Mouse (Mus musculus): ENCODE data around the gene Hcst. TPM values are rescaled to one million over a fixed set of nuclear protein-coding genes. Genes with fewer than 3 reads are reported as not detected.

Hcst gene
- polyA plus RNA-seq, 1 experiment from 2014 or later = not detected

- Histone ChIP-seq H3K4me1 (peaks cover 24% of the 10 kb centered on the region), H3K27ac (replicated peaks) (peak overlapping the region; percentile 69; the same call in 1 of the 2 replicates), H3K9me3 (replicated peaks) (peaks cover 4% of the 10 kb centered on the region), H3K4me3 (peak overlapping the region; percentile 63), H3K36me3 (peaks cover 21% of the 10 kb centered on the region), H3K27me3 (ENCODE audit: low read depth, poor library complexity, severe bottlenecking) (peaks cover 42% of the 10 kb centered on the region)
- 55% methylated on average over 23 of the region's 23 CpGs for WGBS
- no peak for DNase-seq (ENCODE audit: low spot score)
Measured at GRCm38 (mm10) chr7:30423071-30423641, 3.5 kb upstream of the Hcst start.

- H3K9me3 ChIP-seq (replicated peaks) = peaks cover 4% of the 10 kb centered on the region
- peaks cover 24% of the 10 kb centered on the region for H3K4me1 ChIP-seq
Measured at GRCm38 (mm10) chr7:30422560-30422959, 2.9 kb upstream of the Hcst start.

GRCm38 (mm10) chr7:30421890-30422435, 2.3 kb upstream of the Hcst start:
- peak overlapping the region; percentile 63 for H3K4me3 ChIP-seq
- under 1% methylated on average over 45 of the region's 45 CpGs for WGBS
- H3K9me3 ChIP-seq (replicated peaks) = peaks cover 4% of the 10 kb centered on the region
- H3K27me3 ChIP-seq (ENCODE audit: low read depth, poor library complexity, severe bottlenecking) = peaks cover 42% of the 10 kb centered on the region
- peak; percentile 87 for DNase-seq (ENCODE audit: low spot score)
- peak overlapping the region; percentile 69 for H3K27ac ChIP-seq (replicated peaks)
- H3K4me1 ChIP-seq = peaks cover 24% of the 10 kb centered on the region
- peaks cover 16% of the 10 kb centered on the region for H3K36me3 ChIP-seq

More at GRCm38 (mm10) chr7:30422560-30422959, 2.9 kb upstream of the Hcst start:
- WGBS = 13% methylated on average over 9 of the region's 9 CpGs
- Histone ChIP-seq H3K27ac (replicated peaks) (peak overlapping the region; percentile 69), H3K36me3 (peaks cover 21% of the 10 kb centered on the region), H3K4me3 (peak overlapping the region; percentile 63), H3K27me3 (ENCODE audit: low read depth, poor library complexity, severe bottlenecking) (peaks cover 42% of the 10 kb centered on the region)
- DNase-seq (ENCODE audit: low spot score) = no peak

- peak; percentile 43 for DNase-seq (ENCODE audit: low spot score)
- Histone ChIP-seq H3K27me3 (ENCODE audit: low read depth, poor library complexity, severe bottlenecking) (peaks cover 42% of the 10 kb centered on the region), H3K36me3 (peaks cover 12% of the 10 kb centered on the region), H3K4me1 (peaks cover 24% of the 10 kb centered on the region), H3K4me3 (peak within 1 kb of the TSS; percentile 63), H3K27ac (replicated peaks) (peak within 1 kb of the TSS; percentile 69), H3K9me3 (replicated peaks) (peaks cover 4% of the 10 kb centered on the region)
- 10% methylated on average over 31 of the region's 31 CpGs for WGBS
Measured at GRCm38 (mm10) chr7:30421175-30421889, 1.7 kb upstream of the Hcst start, which contains the start of gene Nfkbid. Nfkbid (plus strand) TSS chr7:30421732.

GRCm38 (mm10) chr7:30420673-30421072, 1.0 kb upstream of the Hcst start:
- WGBS = 86% methylated on average over 3 of the region's 3 CpGs
- Histone ChIP-seq H3K27ac (replicated peaks) (no peak overlapping the region), H3K36me3 (peaks cover 7% of the 10 kb centered on the region), H3K27me3 (ENCODE audit: low read depth, poor library complexity, severe bottlenecking) (peaks cover 42% of the 10 kb centered on the region), H3K4me1 (peaks cover 24% of the 10 kb centered on the region), H3K9me3 (replicated peaks) (peaks cover 4% of the 10 kb centered on the region), H3K4me3 (no peak overlapping the region)
- DNase-seq (ENCODE audit: low spot score) = no peak

- Histone ChIP-seq H3K9me3 (replicated peaks) (peaks cover 4% of the 10 kb centered on the region), H3K4me1 (peaks cover 18% of the 10 kb centered on the region), H3K27me3 (ENCODE audit: low read depth, poor library complexity, severe bottlenecking) (peaks cover 28% of the 10 kb centered on the region), H3K27ac (replicated peaks) (no peak overlapping the region), H3K4me3 (no peak overlapping the region), H3K36me3 (no peaks in the 10 kb centered on the region)
- 81% methylated on average over 9 of the region's 9 CpGs for WGBS
- DNase-seq (ENCODE audit: low spot score) = no peak
Measured at GRCm38 (mm10) chr7:30417856-30418255, 1.8 kb downstream of the Hcst start.

- Histone ChIP-seq H3K9me3 (replicated peaks) (no peaks in the 10 kb centered on the region), H3K27me3 (ENCODE audit: low read depth, poor library complexity, severe bottlenecking) (no peaks in the 10 kb centered on the region), H3K4me1 (no peaks in the 10 kb centered on the region), H3K36me3 (no peaks in the 10 kb centered on the region), H3K4me3 (no peak within 1 kb of the TSS), H3K27ac (replicated peaks) (no peak within 1 kb of the TSS)
- no peak for DNase-seq (ENCODE audit: low spot score)
- WGBS = 74% methylated on average over 5 of the region's 5 CpGs
Measured at GRCm38 (mm10) chr7:30413596-30413995, 6.1 kb downstream of the Hcst start, which contains the start of gene Tyrobp. Tyrobp (plus strand) TSS chr7:30413760.

GRCm38 (mm10) chr7:30412735-30413147, 6.9 kb downstream of the Hcst start:
- no peaks in the 10 kb centered on the region for H3K9me3 ChIP-seq (replicated peaks)
- no peaks in the 10 kb centered on the region for H3K4me1 ChIP-seq
- no peak overlapping the region for H3K27ac ChIP-seq (replicated peaks)
- H3K27me3 ChIP-seq (ENCODE audit: low read depth, poor library complexity, severe bottlenecking) = no peaks in the 10 kb centered on the region
- no peak for DNase-seq (ENCODE audit: low spot score)
- WGBS = 59% methylated on average over 4 of the region's 4 CpGs
- H3K4me3 ChIP-seq = no peak overlapping the region
- H3K36me3 ChIP-seq = no peaks in the 10 kb centered on the region

GRCm38 (mm10) chr7:30411023-30411422, 8.6 kb downstream of the Hcst start:
- WGBS = 75% methylated on average over 3 of the region's 3 CpGs

GRCm38 (mm10) chr7:30409789-30410188, 9.9 kb downstream of the Hcst start:
- Histone ChIP-seq H3K36me3 (no peaks in the 10 kb centered on the region), H3K9me3 (replicated peaks) (no peaks in the 10 kb centered on the region), H3K27ac (replicated peaks) (no peak overlapping the region), H3K4me3 (no peak overlapping the region), H3K4me1 (no peaks in the 10 kb centered on the region), H3K27me3 (ENCODE audit: low read depth, poor library complexity, severe bottlenecking) (no peaks in the 10 kb centered on the region)
- 82% methylated on average over 2 of the region's 2 CpGs for WGBS
- no peak for DNase-seq (ENCODE audit: low spot score)

More at GRCm38 (mm10) chr7:30411023-30411422, 8.6 kb downstream of the Hcst start:
- DNase-seq (ENCODE audit: low spot score) = no peak
- Histone ChIP-seq H3K27ac (replicated peaks) (no peak overlapping the region), H3K4me3 (no peak overlapping the region), H3K4me1 (no peaks in the 10 kb centered on the region), H3K36me3 (no peaks in the 10 kb centered on the region), H3K27me3 (ENCODE audit: low read depth, poor library complexity, severe bottlenecking) (no peaks in the 10 kb centered on the region), H3K9me3 (replicated peaks) (no peaks in the 10 kb centered on the region)

- 83% methylated on average over 3 of the region's 3 CpGs for WGBS
- Histone ChIP-seq H3K4me1 (no peaks in the 10 kb centered on the region), H3K36me3 (no peaks in the 10 kb centered on the region), H3K4me3 (no peak overlapping the region), H3K27me3 (ENCODE audit: low read depth, poor library complexity, severe bottlenecking) (no peaks in the 10 kb centered on the region), H3K9me3 (replicated peaks) (no peaks in the 10 kb centered on the region), H3K27ac (replicated peaks) (no peak overlapping the region)
- no peak for DNase-seq (ENCODE audit: low spot score)
Measured at GRCm38 (mm10) chr7:30408639-30409038, 11.0 kb downstream of the Hcst start.

- DNase-seq (ENCODE audit: low spot score) = no peak
- no peak overlapping the region for H3K27ac ChIP-seq (replicated peaks)
- no peaks in the 10 kb centered on the region for H3K9me3 ChIP-seq (replicated peaks)
- H3K4me3 ChIP-seq = no peak overlapping the region
- 75% methylated on average over 4 of the region's 4 CpGs for WGBS
- no peaks in the 10 kb centered on the region for H3K27me3 ChIP-seq (ENCODE audit: low read depth, poor library complexity, severe bottlenecking)
- H3K4me1 ChIP-seq = peaks cover 4% of the 10 kb centered on the region
- H3K36me3 ChIP-seq = no peaks in the 10 kb centered on the region
Measured at GRCm38 (mm10) chr7:30402343-30402742, 17.3 kb downstream of the Hcst start.

- Histone ChIP-seq H3K27me3 (ENCODE audit: low read depth, poor library complexity, severe bottlenecking) (no peaks in the 10 kb centered on the region), H3K9me3 (replicated peaks) (no peaks in the 10 kb centered on the region), H3K4me1 (peaks cover 4% of the 10 kb centered on the region), H3K27ac (replicated peaks) (no peak overlapping the region), H3K36me3 (no peaks in the 10 kb centered on the region), H3K4me3 (no peak overlapping the region)
- 59% methylated on average over 7 of the region's 7 CpGs for WGBS
- no peak for DNase-seq (ENCODE audit: low spot score)
Measured at GRCm38 (mm10) chr7:30399671-30400070, 20.0 kb downstream of the Hcst start.
